Mouse (Mus musculus) hindbrain, postnatal 0 days (tissue): Measurements from ENCODE around the gene Rap1gap2. TPM values are rescaled to one million over a fixed set of nuclear protein-coding genes. Genes with fewer than 3 reads are reported as not detected.

Source experiments
- ATAC-seq: fragments of 200-750 bp; cut with Nextera tagmentation; 2 replicates; pipeline ENCODE4 v1.8.0; 2017; ENCODE audit warnings: mild to moderate bottlenecking, moderate TSS enrichment, moderate library complexity
- DNase-seq: peaks from one replicate; pipeline ENCODE4 v3.0.0-alpha.2; 2015; ENCODE audit warnings: low spot score
- H3K27ac ChIP-seq: fragments of 300-500 bp; sonication (generic); 2 replicates; pipeline ENCODE4 v1.5.1; 2014; ENCODE audit warnings: mild to moderate bottlenecking
- H3K27me3 ChIP-seq: fragments of 300-500 bp; sonication (generic); 2 replicates; pipeline ENCODE4 v1.6.1; 2014; ENCODE audit warnings: low read length, mixed read lengths; ENCODE audit not compliant: insufficient read depth
- H3K36me3 ChIP-seq: fragments of 300-500 bp; sonication (generic); 2 replicates; pipeline ENCODE4 v1.6.1; 2014; ENCODE audit warnings: low read length, mixed read lengths; ENCODE audit not compliant: insufficient read depth
- H3K4me1 ChIP-seq: fragments of 300-500 bp; sonication (generic); 2 replicates; pipeline ENCODE4 v1.6.1; 2014; ENCODE audit warnings: antibody characterized with exemption, low read length, mixed read lengths; ENCODE audit not compliant: insufficient read depth
- H3K4me2 ChIP-seq: fragments of 300-500 bp; sonication (generic); 2 replicates; pipeline ENCODE4 v1.6.1; 2014; ENCODE audit warnings: low read depth, mild to moderate bottlenecking, low read length, moderate library complexity, mixed read lengths
- H3K4me3 ChIP-seq: fragments of 300-500 bp; sonication (generic); 2 replicates; pipeline ENCODE4 v1.5.1; 2014; ENCODE audit warnings: low read length
- H3K9ac ChIP-seq: fragments of 300-500 bp; sonication (generic); replicated peaks from 2 replicates; pipeline ENCODE4 v1.6.1; 2014; ENCODE audit warnings: mild to moderate bottlenecking, low read length, moderate library complexity, mixed read lengths
- H3K9me3 ChIP-seq: fragments of 300-500 bp; sonication (generic); 2 replicates; pipeline ENCODE4 v1.6.1; 2016; ENCODE audit warnings: low read length, mixed read lengths
- CTCF ChIP-seq: IDR thresholded peaks from 2 replicates; pipeline ENCODE4 v1.5.1; 2016; ENCODE audit warnings: antibody characterized with exemption, control low read depth, low read depth
- WGBS: fragments of 180-500 bp; shearing (Covaris S2); extraction: QIAGEN DNeasy Blood & Tissue Kit; methylation state at CpG from one replicate; pipeline ENCODE4 v1.1.7; 2014; 5-methylcytosine and 5-hydroxymethylcytosine counted together
- polyA plus RNA-seq: library from polyadenylated mRNA; unstranded; fragments of >200 nt; fragmentation: Nextera tagmentation; extraction: Ambion mirVana; gene quantifications from 2 replicates; pipeline ENCODE4 v1.2.1, GENCODE M21; 2015
- total RNA-seq: library from RNA; depleted of rRNA; stranded (reverse); fragments of >200 nt; gene quantifications from 2 replicates; pipeline ENCODE4 v1.2.3, GENCODE M21; 2014

Rap1gap2 gene
- total and polyA plus RNA-seq, 2 experiments from 2014 or later: 9.9 to 55.5 TPM

GRCm38 (mm10) chr11:74516112-74516511 lies 94.6 kb downstream of the Rap1gap2 start:
- no peak for ATAC-seq
- H3K27ac ChIP-seq: no peak overlapping the region
- no peak overlapping the region for H3K4me3 ChIP-seq
- no peaks in the 10 kb centered on the region for H3K9me3 ChIP-seq
- no peak for TF ChIP-seq CTCF
- H3K4me2 ChIP-seq: no peak overlapping the region
- no peaks in the 10 kb centered on the region; the same call in 1 of the 2 replicates for H3K4me1 ChIP-seq
- no peak for DNase-seq
- 59% methylated on average over 5 of the region's 5 CpGs for WGBS
- H3K9ac ChIP-seq: no peak overlapping the region
- no peaks in the 10 kb centered on the region for H3K36me3 ChIP-seq
- H3K27me3 ChIP-seq: no peaks in the 10 kb centered on the region

- DNase-seq (no peak), ATAC-seq (no peak)
- Histone ChIP-seq H3K4me3 (no peak overlapping the region), H3K27me3 (no peaks in the 10 kb centered on the region), H3K27ac (no peak overlapping the region), H3K36me3 (no peaks in the 10 kb centered on the region), H3K4me2 (no peak overlapping the region), H3K4me1 (no peaks in the 10 kb centered on the region; the same call in 1 of the 2 replicates), H3K9me3 (no peaks in the 10 kb centered on the region), H3K9ac (no peak overlapping the region)
- TF ChIP-seq CTCF: no peak
- 83% methylated on average over 3 of the region's 3 CpGs for WGBS
Measured at GRCm38 (mm10) chr11:74515046-74515445, 95.7 kb downstream of the Rap1gap2 start.

- Histone ChIP-seq H3K9ac (no peak overlapping the region), H3K9me3 (no peaks in the 10 kb centered on the region), H3K4me2 (no peak overlapping the region), H3K27me3 (no peaks in the 10 kb centered on the region), H3K36me3 (no peaks in the 10 kb centered on the region), H3K4me3 (no peak overlapping the region), H3K4me1 (no peaks in the 10 kb centered on the region; the same call in 1 of the 2 replicates), H3K27ac (no peak overlapping the region)
- 92% methylated on average over 10 of the region's 10 CpGs for WGBS
- ATAC-seq (no peak), DNase-seq (no peak)
- TF ChIP-seq CTCF: no peak
Measured at GRCm38 (mm10) chr11:74512595-74512994, 98.1 kb downstream of the Rap1gap2 start.

DNA sequence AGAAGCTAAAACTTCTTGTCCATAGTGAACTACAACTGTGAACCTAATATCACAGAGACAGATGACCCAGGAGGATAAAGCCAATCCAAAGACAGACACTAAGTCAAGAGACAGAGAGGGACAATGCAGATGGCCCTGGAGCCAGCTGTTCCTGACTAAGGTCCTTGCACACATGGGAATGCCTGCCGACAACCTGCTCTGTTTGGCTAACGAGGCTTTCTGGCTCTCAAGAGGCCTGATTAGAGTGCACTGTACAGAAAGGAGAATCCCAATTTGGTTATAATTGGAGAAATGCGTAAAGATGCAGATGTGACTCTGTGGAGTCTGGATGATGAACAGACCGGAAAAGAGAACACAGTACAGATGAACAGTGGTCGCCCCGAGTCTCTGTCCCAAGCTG lies 104.4 kb downstream of the Rap1gap2 start:
- H3K4me3 ChIP-seq: no peak overlapping the region
- WGBS: 55% methylated on average over 6 of the region's 6 CpGs
- H3K4me1 ChIP-seq: no peaks in the 10 kb centered on the region
- DNase-seq (no peak), ATAC-seq (no peak)
- no peak for TF ChIP-seq CTCF
- H3K9me3 ChIP-seq: no peaks in the 10 kb centered on the region
- H3K4me2 ChIP-seq: no peak overlapping the region
- no peak overlapping the region for H3K9ac ChIP-seq
- H3K27me3 ChIP-seq: no peaks in the 10 kb centered on the region
- no peaks in the 10 kb centered on the region for H3K36me3 ChIP-seq
- no peak overlapping the region for H3K27ac ChIP-seq

DNA sequence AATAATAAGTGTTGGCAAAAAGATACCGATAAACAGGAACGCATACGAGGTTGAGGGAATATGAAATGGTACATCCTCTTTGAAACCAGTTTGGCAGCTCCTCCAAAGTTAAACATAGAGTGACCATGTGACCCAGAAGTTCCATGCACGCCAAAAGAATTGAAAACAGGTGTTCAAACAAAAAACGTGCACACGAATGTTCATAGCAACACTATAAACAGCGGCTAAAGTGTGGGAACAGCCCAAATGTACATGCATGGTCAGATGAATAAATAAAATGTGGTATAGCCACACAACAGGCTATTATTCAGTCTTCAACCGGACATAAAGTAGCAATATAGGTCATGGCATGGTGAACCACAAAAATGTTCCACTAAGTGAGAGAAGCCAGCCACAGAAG lies 108.2 kb downstream of the Rap1gap2 start:
- Histone ChIP-seq H3K27me3 (no peaks in the 10 kb centered on the region), H3K9ac (no peak overlapping the region), H3K9me3 (no peaks in the 10 kb centered on the region), H3K4me2 (no peak overlapping the region), H3K4me1 (0 out of 2 replicates have a peak, but pooled peaks cover 6% of the 10 kb centered on the region), H3K27ac (no peak overlapping the region), H3K4me3 (no peak overlapping the region), H3K36me3 (no peaks in the 10 kb centered on the region)
- 86% methylated on average over 8 of the region's 8 CpGs for WGBS
- no peak for ATAC-seq
- no peak for TF ChIP-seq CTCF
- no peak for DNase-seq

GRCm38 (mm10) chr11:74501989-74502388 lies 108.7 kb downstream of the Rap1gap2 start:
- Histone ChIP-seq H3K9ac (no peak overlapping the region), H3K4me2 (no peak overlapping the region), H3K4me3 (no peak overlapping the region), H3K9me3 (no peaks in the 10 kb centered on the region), H3K27ac (no peak overlapping the region), H3K4me1 (0 out of 2 replicates have a peak, but pooled peaks cover 6% of the 10 kb centered on the region), H3K36me3 (no peaks in the 10 kb centered on the region), H3K27me3 (no peaks in the 10 kb centered on the region)
- no peak for DNase-seq
- no peak for ATAC-seq
- no peak for TF ChIP-seq CTCF

DNA sequence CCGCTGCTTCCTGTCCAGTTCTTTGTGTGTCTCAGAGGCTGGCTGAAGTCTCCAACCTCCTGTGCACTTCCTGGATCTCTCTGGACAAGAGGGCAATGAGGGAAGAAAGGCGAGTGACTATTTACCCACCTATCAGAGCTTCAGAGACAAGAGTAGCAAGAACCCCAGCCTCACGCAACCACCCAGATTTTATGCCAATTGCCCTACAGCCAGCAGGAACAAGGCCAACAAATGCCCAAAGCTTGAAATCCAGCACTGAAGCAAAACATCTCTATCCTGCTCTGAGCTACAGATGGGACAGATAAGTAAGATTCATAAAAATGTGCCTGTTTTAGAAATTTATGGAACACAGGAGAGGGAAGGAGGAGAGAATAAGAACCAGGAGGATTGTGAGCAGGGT lies 109.7 kb downstream of the Rap1gap2 start:
- Histone ChIP-seq H3K27ac (no peak overlapping the region), H3K9ac (no peak overlapping the region), H3K4me1 (0 out of 2 replicates have a peak, but pooled peaks cover 6% of the 10 kb centered on the region), H3K9me3 (no peaks in the 10 kb centered on the region), H3K4me3 (no peak overlapping the region), H3K36me3 (no peaks in the 10 kb centered on the region), H3K27me3 (no peaks in the 10 kb centered on the region), H3K4me2 (no peak overlapping the region)
- no peak for ATAC-seq
- TF ChIP-seq CTCF: no peak
- WGBS: 55% methylated on average over 3 of the region's 3 CpGs
- peak; percentile 32 for DNase-seq
